ENCODE assay signal across 19 mouse cellular contexts in the genomic region with DNA sequence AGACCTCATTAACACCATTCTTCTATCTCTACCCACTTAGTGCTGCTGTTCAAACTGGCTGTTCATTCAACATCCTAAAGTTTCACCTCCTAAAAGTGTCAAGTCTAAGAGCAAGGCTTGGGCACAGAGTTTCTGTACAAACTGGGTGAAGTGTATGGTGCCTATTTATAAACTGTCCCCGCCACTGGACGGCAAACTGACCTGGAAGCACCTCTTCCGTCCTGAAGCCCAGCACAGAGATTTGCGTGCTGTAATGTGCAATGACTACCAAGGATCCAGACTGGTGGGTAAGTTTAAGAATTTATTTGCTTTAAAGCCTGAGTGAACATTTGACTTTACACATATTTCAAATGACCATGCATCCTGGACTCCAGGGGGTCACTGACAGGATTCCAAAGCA. TPM values are rescaled to one million over a fixed set of nuclear protein-coding genes. Genes with fewer than 3 reads are reported as not detected.
DNase-seq lines count a peak whose midpoint lies in the region; ATAC-seq and TF ChIP-seq lines count a peak whose summit lies in the region.
"Had no signal": no experiment of that assay in that cellular context is flagged by ENCODE, and none has a peak within 500 bp of the region (broad histone marks: within the 10 kb centered on the region; RNA-seq: fewer than 3 reads in every experiment).

No protein-coding gene starts in this region.

- no peak overlapping the region for H3K4me2 ChIP-seq in heart, embryonic 12.5 days
- H3K4me2 ChIP-seq in heart, embryonic 14.5 days (ENCODE audit: low read length): no peak overlapping the region
- no peak overlapping the region for H3K4me2 ChIP-seq in heart, postnatal 0 days (ENCODE audit: low read depth, low read length)
- H3K4me2 ChIP-seq: embryonic facial prominence, embryonic 13.5 days; forebrain, embryonic 12.5 days; heart, embryonic 13.5 days; hindbrain, embryonic 14.5 days; intestine, embryonic 15.5 days had no signal

- no peaks in the 10 kb centered on the region for H3K9me3 ChIP-seq in heart, embryonic 12.5 days (replicated peaks)
- H3K9me3 ChIP-seq in heart, embryonic 14.5 days (ENCODE audit: control insufficient read depth, low read length): no peaks in the 10 kb centered on the region
- no peaks in the 10 kb centered on the region for H3K9me3 ChIP-seq in heart, postnatal 0 days (replicated peaks; ENCODE audit: control insufficient read depth, low read length)
- H3K9me3 ChIP-seq: embryonic facial prominence, embryonic 13.5 days; forebrain, embryonic 12.5 days; heart, embryonic 13.5 days; intestine, embryonic 15.5 days had no signal

- no peak for TF ChIP-seq EP300 in heart, postnatal 0 days (IDR thresholded peaks at IDR 0.05; ENCODE audit: low read depth)

- ATAC-seq in heart, embryonic 12.5 days (ENCODE audit: insufficient number of reproducible peaks, low FRiP score): no peak
- no peak for ATAC-seq in heart, embryonic 14.5 days (ENCODE audit: insufficient number of reproducible peaks, insufficient read depth, low FRiP score, low read depth)
- peak; percentile 58 for ATAC-seq in heart, postnatal 0 days (ENCODE audit: insufficient read depth, low read depth)
- ATAC-seq: forebrain, embryonic 16.5 days; intestine, embryonic 15.5 days had no signal

- H3K27me3 ChIP-seq in heart, embryonic 12.5 days (replicated peaks): no peaks in the 10 kb centered on the region
- no peaks in the 10 kb centered on the region for H3K27me3 ChIP-seq in heart, embryonic 14.5 days (ENCODE audit: control insufficient read depth, insufficient read depth, low read length)
- H3K27me3 ChIP-seq in heart, postnatal 0 days (ENCODE audit: control insufficient read depth, insufficient read depth, low read length): no peaks in the 10 kb centered on the region
- H3K27me3 ChIP-seq: embryonic facial prominence, embryonic 13.5 days; forebrain, embryonic 12.5 days; heart, embryonic 13.5 days; intestine, embryonic 15.5 days had no signal

- no peak for TF ChIP-seq CTCF in heart, postnatal 0 days (IDR thresholded peaks at IDR 0.05; ENCODE audit: low read depth)

- no peak overlapping the region for H3K4me3 ChIP-seq in heart, embryonic 12.5 days
- H3K4me3 ChIP-seq in heart, embryonic 14.5 days (ENCODE audit: control insufficient read depth in 1 of 2, insufficient read depth in 1 of 2, low read depth in 1 of 2, low read length in 2 of 2): no peak overlapping the region
- H3K4me3 ChIP-seq in heart, postnatal 0 days (ENCODE audit: low read depth, low read length): no peak overlapping the region
- H3K4me3 ChIP-seq: embryonic facial prominence, embryonic 13.5 days; forebrain, embryonic 12.5 days; heart, embryonic 13.5 days; intestine, embryonic 15.5 days had no signal

- peak; percentile 27 to 33 for DNase-seq in heart, adult 18-20 months
- DNase-seq in heart, postnatal 0 days (ENCODE audit: low spot score): peak; percentile 45
- peak; percentile 45 for DNase-seq in skeletal muscle tissue, adult 2 months (ENCODE audit: low read depth, low spot score)
- no peak for DNase-seq in urinary bladder, postnatal 4 days (ENCODE audit: low spot score in 2 of 2)
- DNase-seq: adrenal gland, adult 2 months; adrenal gland, postnatal 25 days; cerebellum, adult 18-20 months; cerebellum, adult 9-11 months; cerebellum, postnatal 36 days; gastrocnemius, postnatal 14 days; kidney, adult 2 months had no signal

- H3K9ac ChIP-seq in heart, embryonic 12.5 days: no peak overlapping the region
- H3K9ac ChIP-seq in heart, embryonic 14.5 days (ENCODE audit: low read length): no peak overlapping the region
- no peak overlapping the region for H3K9ac ChIP-seq in heart, postnatal 0 days (replicated peaks; ENCODE audit: low read depth, low read length)
- H3K9ac ChIP-seq: embryonic facial prominence, embryonic 13.5 days; forebrain, embryonic 12.5 days; heart, embryonic 13.5 days; hindbrain, embryonic 14.5 days; intestine, embryonic 15.5 days had no signal

- H3K4me1 ChIP-seq in heart, embryonic 12.5 days (replicated peaks): peaks cover 39% of the 10 kb centered on the region
- peaks cover 21 to 41% of the 10 kb centered on the region in 2 experiments for H3K4me1 ChIP-seq in heart, embryonic 14.5 days (ENCODE audit: control insufficient read depth in 2 of 2, insufficient read depth in 2 of 2, low read length in 2 of 2)
- H3K4me1 ChIP-seq in heart, postnatal 0 days (ENCODE audit: control insufficient read depth, insufficient read depth): peaks cover 35% of the 10 kb centered on the region
- H3K4me1 ChIP-seq: embryonic facial prominence, embryonic 13.5 days; forebrain, embryonic 12.5 days; intestine, embryonic 15.5 days had no signal

- 53% methylated on average over 4 of the region's 4 CpGs for WGBS in heart, embryonic 12.5 days
- 39% methylated on average over 4 of the region's 4 CpGs for WGBS in heart, embryonic 14.5 days
- whole genome bisulfite sequencing in heart, postnatal 0 days: 30% methylated on average over 4 of the region's 4 CpGs

- H3K36me3 ChIP-seq in heart, embryonic 12.5 days: peaks cover 18% of the 10 kb centered on the region
- peaks cover 21% of the 10 kb centered on the region for H3K36me3 ChIP-seq in heart, embryonic 14.5 days (ENCODE audit: control insufficient read depth, insufficient read depth, low read length)
- H3K36me3 ChIP-seq in heart, postnatal 0 days (replicated peaks; ENCODE audit: control insufficient read depth, insufficient read depth, low read length): 0 out of 2 replicates have a peak, but pooled peaks cover 18% of the 10 kb centered on the region
- H3K36me3 ChIP-seq: intestine, embryonic 15.5 days had no signal

- H3K27ac ChIP-seq in heart, embryonic 12.5 days (ENCODE audit: poor library complexity, severe bottlenecking): no peak overlapping the region
- H3K27ac ChIP-seq in heart, embryonic 14.5 days (replicated peaks in 1 of 2; ENCODE audit: control insufficient read depth in 1 of 2, insufficient read depth in 1 of 2, low read depth in 2 of 2, low read length in 2 of 2): peak overlapping the region; percentile 39 to 42; a peak in 2 of 4 replicates
- H3K27ac ChIP-seq in heart, postnatal 0 days (ENCODE audit: low read depth): peak overlapping the region; percentile 57
- H3K27ac ChIP-seq: embryonic facial prominence, embryonic 13.5 days; forebrain, embryonic 12.5 days; hindbrain, embryonic 14.5 days; intestine, embryonic 15.5 days had no signal

RNA-seq across cellular contexts. Expression of gene Nup43, which starts 38.2 kb away (rescaled TPM):
- total RNA-seq in heart, adult 18-20 months (2021): 1 to 10 TPM; 6.7 to 7.3 TPM
- 34.5 and 39.7 TPM in 2 replicates for polyA plus RNA-seq in heart, embryonic 12.5 days (2016; fragmentation: Nextera tagmentation; extraction: Ambion mirVana)
- polyA plus RNA-seq in heart, embryonic 14.5 days (2014; fragmentation: Nextera tagmentation; extraction: Ambion mirVana): 35.4 and 37.5 TPM in 2 replicates
- total RNA-seq in heart, postnatal 0 days (2014; rRNA removed; ENCODE audit: low replicate concordance): 2.6 and 22.2 TPM in 2 replicates
- polyA plus RNA-seq in heart, postnatal 0 days (2015; fragmentation: Nextera tagmentation; extraction: Ambion mirVana): 16.7 and 20.8 TPM in 2 replicates

RNA-seq across cellular contexts. Expression of gene Lrp11, which starts 39.5 kb away (rescaled TPM):
- total RNA-seq in heart, adult 18-20 months (2021): 1 to 10 TPM; 2.9 TPM
- 3.2 and 3.9 TPM in 2 replicates for polyA plus RNA-seq in heart, embryonic 12.5 days (2016; fragmentation: Nextera tagmentation; extraction: Ambion mirVana)
- 1.5 and 1.9 TPM in 2 replicates for polyA plus RNA-seq in heart, embryonic 14.5 days (2014; fragmentation: Nextera tagmentation; extraction: Ambion mirVana)
- total RNA-seq in heart, postnatal 0 days (2014; rRNA removed; ENCODE audit: low replicate concordance): 2.1 and 3.2 TPM in 2 replicates
- polyA plus RNA-seq in heart, postnatal 0 days (2015; fragmentation: Nextera tagmentation; extraction: Ambion mirVana): 0.79 and 0.88 TPM in 2 replicates

RNA-seq across cellular contexts. Expression of gene Pcmt1, which starts 51.8 kb away (rescaled TPM):
- total RNA-seq in heart, adult 18-20 months (2021): 100 to 1,000 TPM in 1 of 2 experiments, 10 to 100 TPM in 1; 95.5 to 103 TPM
- 131 and 134 TPM in 2 replicates for polyA plus RNA-seq in heart, embryonic 12.5 days (2016; fragmentation: Nextera tagmentation; extraction: Ambion mirVana)
- polyA plus RNA-seq in heart, embryonic 14.5 days (2014; fragmentation: Nextera tagmentation; extraction: Ambion mirVana): 130 and 134 TPM in 2 replicates
- total RNA-seq in heart, postnatal 0 days (2014; rRNA removed; ENCODE audit: low replicate concordance): 59.7 and 63.4 TPM in 2 replicates
- 130 and 135 TPM in 2 replicates for polyA plus RNA-seq in heart, postnatal 0 days (2015; fragmentation: Nextera tagmentation; extraction: Ambion mirVana)

RNA-seq across cellular contexts. Expression of gene Lats1, which starts 51.9 kb away (rescaled TPM):
- total RNA-seq in heart, adult 18-20 months (2021): 10 to 100 TPM in 1 of 2 experiments, 1 to 10 TPM in 1; 8.8 to 11.6 TPM
- 5.5 and 5.8 TPM in 2 replicates for polyA plus RNA-seq in heart, embryonic 12.5 days (2016; fragmentation: Nextera tagmentation; extraction: Ambion mirVana)
- polyA plus RNA-seq in heart, embryonic 14.5 days (2014; fragmentation: Nextera tagmentation; extraction: Ambion mirVana): 5.3 and 6.0 TPM in 2 replicates
- total RNA-seq in heart, postnatal 0 days (2014; rRNA removed; ENCODE audit: low replicate concordance): 11.3 and 12.2 TPM in 2 replicates
- 2.1 TPM in 2 replicates for polyA plus RNA-seq in heart, postnatal 0 days (2015; fragmentation: Nextera tagmentation; extraction: Ambion mirVana)

Comparison
In these comparisons a context has a peak if more than half of its experiments do, and no peak if none do; other contexts are left out.
1. DNase-seq: peak in heart, adult 18-20 months (2 of 2), heart, postnatal 0 days (single experiment) and skeletal muscle tissue, adult 2 months (single experiment); none in urinary bladder, postnatal 4 days (0 of 2).